Mouse (Mus musculus): Measurements from ENCODE around the gene Hist1h4k. TPM values are rescaled to one million over a fixed set of nuclear protein-coding genes. Genes with fewer than 3 reads are reported as not detected.
A peak's percentile ranks its signal among the peaks of the same experiment; 100 is the strongest.
"Not testable (repeated sequence)": the region's sequence is repeated elsewhere in the genome, so short reads cannot be mapped to it uniquely, and the experiment has no call there.

The Hist1h4k gene
- polyA plus RNA-seq, 1 experiment from 2014 or later, result 4.6 TPM

GRCm38 (mm10) chr13:21722993-21723836 is 27.1 kb downstream of the Hist1h4k start:
- H3K9ac ChIP-seq (ENCODE audit: low read length), result peak overlapping the region; percentile 66

GRCm38 (mm10) chr13:21722373-21722925 is 27.9 kb downstream of the Hist1h4k start:
- under 1% methylated on average over 11 of the region's 11 CpGs for WGBS
- H3K4me3 ChIP-seq (ENCODE audit: low read depth, low read length), result peak overlapping the region; percentile 28
- DNase-seq (ENCODE audit: low spot score) (peak; percentile 59), ATAC-seq (peak; percentile 25)
- H3K9me3 ChIP-seq (replicated peaks; ENCODE audit: control insufficient read depth, low read length), result no peaks in the 10 kb centered on the region
- H3K9ac ChIP-seq (ENCODE audit: low read length), result peak overlapping the region; percentile 66
- H3K4me2 ChIP-seq (ENCODE audit: low read length), result peak overlapping the region; percentile 56
- H3K36me3 ChIP-seq (ENCODE audit: control insufficient read depth, insufficient read depth, low read length), result no peaks in the 10 kb centered on the region
- no peaks in the 10 kb centered on the region for H3K27me3 ChIP-seq (replicated peaks; ENCODE audit: control insufficient read depth, insufficient read depth, low read length)
- peaks cover 22% of the 10 kb centered on the region for H3K4me1 ChIP-seq (ENCODE audit: control insufficient read depth, insufficient read depth, low read length)
- peak overlapping the region; percentile 88 for H3K27ac ChIP-seq (ENCODE audit: low read depth, low read length)

More at GRCm38 (mm10) chr13:21722993-21723836, 27.1 kb downstream of the Hist1h4k start:
- H3K36me3 ChIP-seq (ENCODE audit: control insufficient read depth, insufficient read depth, low read length), result no peaks in the 10 kb centered on the region
- no peak for DNase-seq (ENCODE audit: low spot score)
- H3K4me3 ChIP-seq (ENCODE audit: low read depth, low read length), result no peak overlapping the region
- no peaks in the 10 kb centered on the region for H3K9me3 ChIP-seq (replicated peaks; ENCODE audit: control insufficient read depth, low read length)
- 20% methylated on average over 5 of the region's 5 CpGs for WGBS
- peak overlapping the region; percentile 56 for H3K4me2 ChIP-seq (ENCODE audit: low read length)
- H3K4me1 ChIP-seq (ENCODE audit: control insufficient read depth, insufficient read depth, low read length), result peaks cover 27% of the 10 kb centered on the region
- H3K27ac ChIP-seq (ENCODE audit: low read depth, low read length), result peak overlapping the region; percentile 88; the same call in 1 of the 2 replicates
- no peak for ATAC-seq
- no peaks in the 10 kb centered on the region for H3K27me3 ChIP-seq (replicated peaks; ENCODE audit: control insufficient read depth, insufficient read depth, low read length)

GRCm38 (mm10) chr13:21721757-21722372 is 28.4 kb downstream of the Hist1h4k start, which contains the start of gene Hist1h2bm:
Gene Hist1h2bm (plus strand): TSS chr13:21722044.
- peak; percentile 99 for DNase-seq (ENCODE audit: low spot score)
- not testable (repeated sequence) for H3K27me3 ChIP-seq (replicated peaks; ENCODE audit: control insufficient read depth, insufficient read depth, low read length); H3K9me3 ChIP-seq (replicated peaks; ENCODE audit: control insufficient read depth, low read length); H3K36me3 ChIP-seq (ENCODE audit: control insufficient read depth, insufficient read depth, low read length)
- peak within 1 kb of the TSS; percentile 56 for H3K4me2 ChIP-seq (ENCODE audit: low read length)
- ATAC-seq, result peak; percentile 96
- WGBS, result under 1% methylated on average over 35 of the region's 37 CpGs
- peak within 1 kb of the TSS; percentile 32 for H3K4me3 ChIP-seq (ENCODE audit: low read depth, low read length)
- H3K9ac ChIP-seq (ENCODE audit: low read length), result peak within 1 kb of the TSS; percentile 66
- peak within 1 kb of the TSS; percentile 88 for H3K27ac ChIP-seq (ENCODE audit: low read depth, low read length)
- peaks cover 22% of the 10 kb centered on the region for H3K4me1 ChIP-seq (ENCODE audit: control insufficient read depth, insufficient read depth, low read length)

- Histone ChIP-seq H3K4me2 (ENCODE audit: low read length) (peak overlapping the region; percentile 56), H3K9ac (ENCODE audit: low read length) (peak overlapping the region; percentile 59), H3K4me3 (ENCODE audit: low read depth, low read length) (peak overlapping the region; percentile 32), H3K4me1 (ENCODE audit: control insufficient read depth, insufficient read depth, low read length) (peaks cover 22% of the 10 kb centered on the region), H3K27ac (ENCODE audit: low read depth, low read length) (peak overlapping the region; percentile 86)
- H3K36me3 ChIP-seq (ENCODE audit: control insufficient read depth, insufficient read depth, low read length); H3K9me3 ChIP-seq (replicated peaks; ENCODE audit: control insufficient read depth, low read length); H3K27me3 ChIP-seq (replicated peaks; ENCODE audit: control insufficient read depth, insufficient read depth, low read length): not testable (repeated sequence)
- ATAC-seq (peak; percentile 8; the same call in 1 of the 2 replicates), DNase-seq (ENCODE audit: low spot score) (peak; percentile 28)
- WGBS, result 2% methylated on average over 19 of the region's 44 CpGs
These were observed 29.1 kb downstream of the Hist1h4k start for GRCm38 (mm10) chr13:21721107-21721756.

- Histone ChIP-seq H3K4me3 (ENCODE audit: low read depth, low read length) (peak overlapping the region; percentile 40), H3K27me3 (replicated peaks; ENCODE audit: control insufficient read depth, insufficient read depth, low read length) (no peaks in the 10 kb centered on the region), H3K4me1 (ENCODE audit: control insufficient read depth, insufficient read depth, low read length) (peaks cover 30% of the 10 kb centered on the region), H3K27ac (ENCODE audit: low read depth, low read length) (peak overlapping the region; percentile 65), H3K4me2 (ENCODE audit: low read length) (peak overlapping the region; percentile 64), H3K9me3 (replicated peaks; ENCODE audit: control insufficient read depth, low read length) (no peaks in the 10 kb centered on the region), H3K9ac (ENCODE audit: low read length) (peak overlapping the region; percentile 66), H3K36me3 (ENCODE audit: control insufficient read depth, insufficient read depth, low read length) (no peaks in the 10 kb centered on the region)
- ATAC-seq (no peak), DNase-seq (ENCODE audit: low spot score) (no peak)
- WGBS, result 51% methylated on average over 4 of the region's 4 CpGs
These were observed 31.8 kb downstream of the Hist1h4k start for GRCm38 (mm10) chr13:21718381-21719080.

GRCm38 (mm10) chr13:21717397-21718357 is 32.6 kb downstream of the Hist1h4k start, which contains the start of gene Hist1h3h:
Gene Hist1h3h (plus strand): TSS chr13:21717659.
- DNase-seq (ENCODE audit: low spot score) (peak; percentile 98), ATAC-seq (peak; percentile 54)
- peak within 1 kb of the TSS; percentile 40 for H3K4me3 ChIP-seq (ENCODE audit: low read depth, low read length)
- H3K27ac ChIP-seq (ENCODE audit: low read depth, low read length), result peak within 1 kb of the TSS; percentile 94
- H3K36me3 ChIP-seq (ENCODE audit: control insufficient read depth, insufficient read depth, low read length); H3K9me3 ChIP-seq (replicated peaks; ENCODE audit: control insufficient read depth, low read length); H3K27me3 ChIP-seq (replicated peaks; ENCODE audit: control insufficient read depth, insufficient read depth, low read length): not testable (repeated sequence)
- H3K4me1 ChIP-seq (ENCODE audit: control insufficient read depth, insufficient read depth, low read length), result peaks cover 29% of the 10 kb centered on the region
- WGBS, result under 1% methylated on average over 25 of the region's 56 CpGs
- H3K9ac ChIP-seq (ENCODE audit: low read length), result peak within 1 kb of the TSS; percentile 80
- H3K4me2 ChIP-seq (ENCODE audit: low read length), result peak within 1 kb of the TSS; percentile 84

- Histone ChIP-seq H3K9ac (ENCODE audit: low read length) (peak overlapping the region; percentile 80), H3K4me1 (ENCODE audit: control insufficient read depth, insufficient read depth, low read length) (peaks cover 27% of the 10 kb centered on the region), H3K27ac (ENCODE audit: low read depth, low read length) (peak overlapping the region; percentile 94), H3K4me3 (ENCODE audit: low read depth, low read length) (peak overlapping the region; percentile 40), H3K4me2 (ENCODE audit: low read length) (peak overlapping the region; percentile 84)
- ATAC-seq (0 out of 2 replicates have a peak, but pooled peaks have one; percentile 0), DNase-seq (ENCODE audit: low spot score) (peak; percentile 52)
- not testable (repeated sequence) for H3K27me3 ChIP-seq (replicated peaks; ENCODE audit: control insufficient read depth, insufficient read depth, low read length); H3K9me3 ChIP-seq (replicated peaks; ENCODE audit: control insufficient read depth, low read length); H3K36me3 ChIP-seq (ENCODE audit: control insufficient read depth, insufficient read depth, low read length)
- under 1% methylated on average over 9 of the region's 38 CpGs for WGBS
These were observed 33.5 kb downstream of the Hist1h4k start for GRCm38 (mm10) chr13:21716540-21717391.

Measured in forebrain, embryonic 14.5 days (tissue).